Mouse (Mus musculus): ENCODE measurements around the gene Sdf4.
A peak's percentile ranks its signal among the peaks of the same experiment; 100 is the strongest.

- no peak for TF ChIP-seq CTCF (IDR thresholded peaks at IDR 0.05; ENCODE audit: borderline replicate concordance, insufficient read depth, low read depth, low read length)
- TF ChIP-seq POLR2A (IDR thresholded peaks at IDR 0.05; ENCODE audit: borderline replicate concordance, insufficient read depth, low read length): peak; percentile 84; the same call in 1 of the 2 replicates
These were observed 49.0 kb upstream of the Sdf4 start, which contains the start of gene Ube2j2 for GRCm38 (mm10) chr4:155943534-155944249.

Data from cerebellum, adult 2 months (tissue).